Mouse (Mus musculus): ENCODE data around the gene Fbxl18.

GRCm38 (mm10) chr5:142878570-142878969 is 16.7 kb downstream of the Fbxl18 start:
- no peak for TF ChIP-seq POLR2A (IDR thresholded peaks at IDR 0.05; ENCODE audit: low read depth, low read length)
- TF ChIP-seq CTCF (conservative IDR thresholded peaks at IDR 0.05; ENCODE audit: insufficient read depth, insufficient read length, low read depth, low read length): no peak

All from kidney, adult 2 months (tissue).